Mouse (Mus musculus) forebrain, postnatal 0 days (tissue): ENCODE results near the gene Mucl3. TPM values are rescaled to one million over a fixed set of nuclear protein-coding genes. Genes with fewer than 3 reads are reported as not detected.

ENCODE experiments used
- ATAC-seq: fragments of 200-750 bp; cut with Nextera tagmentation; 2 replicates; pipeline ENCODE4 v1.8.0; 2017; ENCODE audit warnings: mild to moderate bottlenecking, moderate library complexity
- DNase-seq: peaks from one replicate; pipeline ENCODE4 v3.0.0-alpha.2; 2015
- H3K27ac ChIP-seq: fragments of 300-500 bp; sonication (generic); 2 replicates; pipeline ENCODE4 v1.5.1; 2014; ENCODE audit warnings: low read depth, mild to moderate bottlenecking, antibody characterized with exemption, low read length, moderate library complexity, mixed read lengths
- H3K27me3 ChIP-seq: fragments of 300-500 bp; sonication (generic); 2 replicates; pipeline ENCODE4 v1.6.1; 2014; ENCODE audit warnings: mild to moderate bottlenecking, low read length, mixed read lengths; ENCODE audit not compliant: insufficient read depth
- H3K36me3 ChIP-seq: fragments of 300-500 bp; sonication (generic); 2 replicates; pipeline ENCODE4 v1.6.1; 2014; ENCODE audit warnings: mild to moderate bottlenecking, moderate library complexity; ENCODE audit not compliant: insufficient read depth
- H3K4me1 ChIP-seq: fragments of 300-500 bp; sonication (generic); 2 replicates; pipeline ENCODE4 v1.6.1; 2014; ENCODE audit warnings: antibody characterized with exemption; ENCODE audit not compliant: insufficient read depth
- H3K4me2 ChIP-seq: fragments of 300-500 bp; sonication (generic); 2 replicates; pipeline ENCODE4 v1.6.1; 2014; ENCODE audit warnings: low read depth, mild to moderate bottlenecking, moderate library complexity
- H3K4me3 ChIP-seq: fragments of 300-500 bp; sonication (generic); 2 replicates; pipeline ENCODE4 v1.5.1; 2014; ENCODE audit warnings: low read depth, low read length, mixed read lengths
- H3K9ac ChIP-seq: fragments of 300-500 bp; sonication (generic); 2 replicates; pipeline ENCODE4 v1.6.1; 2014; ENCODE audit warnings: mild to moderate bottlenecking
- H3K9me3 ChIP-seq: fragments of 300-500 bp; sonication (generic); 2 replicates; pipeline ENCODE4 v1.6.1; 2016; ENCODE audit warnings: low read length
- CTCF ChIP-seq: sonication (generic); IDR thresholded peaks from 2 replicates; pipeline ENCODE4 v1.5.1; 2016; ENCODE audit warnings: antibody characterized with exemption, control low read depth, low read depth
- WGBS: fragments of 180-500 bp; shearing (Covaris S2); extraction: QIAGEN DNeasy Blood & Tissue Kit; methylation state at CpG from one replicate; pipeline ENCODE4 v1.1.7; 2014; 5-methylcytosine and 5-hydroxymethylcytosine counted together
- polyA plus RNA-seq: library from polyadenylated mRNA; unstranded; fragments of >200 nt; fragmentation: Nextera tagmentation; extraction: Ambion mirVana; gene quantifications from 2 replicates; pipeline ENCODE4 v1.2.1, GENCODE M21; 2015
- total RNA-seq: library from RNA; depleted of rRNA; stranded (reverse); fragments of >200 nt; gene quantifications from 2 replicates; pipeline ENCODE4 v1.2.3, GENCODE M21; 2014

Mucl3 gene
- total and polyA plus RNA-seq, 2 experiments from 2014 or later: not detected

DNA sequence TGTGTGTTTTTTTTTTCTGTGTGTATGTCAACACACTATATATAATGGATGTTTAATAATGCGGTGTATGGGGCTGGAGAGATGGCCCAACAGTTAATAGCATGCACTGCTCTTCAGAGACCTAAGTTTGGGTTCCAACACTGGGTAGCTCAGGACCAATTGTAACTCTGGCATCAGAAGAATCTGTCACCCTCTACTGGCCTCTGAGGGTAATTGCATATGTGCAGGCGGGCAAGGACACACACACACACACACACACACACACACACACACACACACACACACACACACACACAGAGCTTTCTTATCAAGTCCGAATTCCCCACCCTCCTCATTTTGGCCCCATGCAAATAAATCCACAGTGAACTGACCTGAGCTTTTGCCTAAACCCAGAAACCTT lies 8.3 kb downstream of the Mucl3 start:
- Histone ChIP-seq H3K4me1 (no peaks in the 10 kb centered on the region), H3K27me3 (no peaks in the 10 kb centered on the region), H3K9me3 (no peaks in the 10 kb centered on the region), H3K9ac (no peak overlapping the region), H3K27ac (no peak overlapping the region), H3K4me3 (no peak overlapping the region), H3K36me3 (no peaks in the 10 kb centered on the region), H3K4me2 (no peak overlapping the region)
- ATAC-seq (peak; percentile 28; the same call in 1 of the 2 replicates), DNase-seq (peak; percentile 27)
- TF ChIP-seq CTCF: peak; percentile 50
- 83% methylated on average over 3 of the region's 3 CpGs for WGBS

DNA sequence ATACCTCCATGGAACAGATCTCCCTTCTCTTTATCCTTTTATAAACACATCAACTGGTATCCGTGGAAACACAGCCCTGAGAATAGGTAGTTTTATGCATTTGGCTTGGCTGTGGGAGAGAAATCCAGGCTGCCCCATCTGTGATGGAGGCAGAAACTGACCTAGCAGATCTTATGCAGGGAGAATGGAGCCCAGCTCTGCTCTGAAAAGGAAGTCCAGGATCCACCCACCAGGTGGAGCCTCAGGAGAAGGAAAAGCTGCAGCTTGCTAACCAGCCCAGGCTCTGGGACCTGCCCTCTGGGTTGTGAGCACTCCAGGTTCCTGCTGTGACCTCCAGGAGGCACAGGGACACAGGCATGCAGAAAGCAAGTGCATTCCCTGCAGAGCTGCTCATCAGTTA lies 9.5 kb downstream of the Mucl3 start:
- Histone ChIP-seq H3K36me3 (no peaks in the 10 kb centered on the region), H3K27ac (0 out of 2 replicates have a peak overlapping the region, but pooled peaks have one; percentile 24), H3K4me1 (no peaks in the 10 kb centered on the region), H3K4me3 (no peak overlapping the region), H3K9ac (no peak overlapping the region), H3K9me3 (no peaks in the 10 kb centered on the region), H3K27me3 (no peaks in the 10 kb centered on the region), H3K4me2 (no peak overlapping the region)
- TF ChIP-seq CTCF: peak; percentile 62
- ATAC-seq (peak; percentile 51), DNase-seq (peak; percentile 63)
- WGBS: 3% methylated on average over 1 of the region's 1 CpGs

DNA sequence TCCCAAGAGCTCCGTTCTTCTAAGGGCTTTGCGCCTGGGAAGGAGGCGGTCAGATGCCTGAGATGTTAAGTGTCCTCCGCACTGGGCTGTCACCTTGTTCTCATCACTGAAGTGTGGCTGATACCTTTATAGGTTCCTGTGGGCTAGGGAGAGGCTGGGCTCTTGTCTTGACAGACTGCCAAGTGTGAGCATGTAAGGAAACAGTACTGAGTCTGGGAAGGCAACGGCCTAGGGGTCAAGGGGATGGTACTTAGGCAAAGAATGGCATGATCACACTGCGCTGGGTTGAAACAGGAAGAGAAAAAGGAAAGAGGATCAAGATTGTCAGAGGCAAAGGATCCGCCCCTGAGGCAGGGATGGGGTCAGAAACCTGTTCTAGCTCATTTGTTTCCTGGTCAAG lies 17.0 kb downstream of the Mucl3 start, which contains the start of gene Gm9573:
TSS of gene Gm9573 (minus strand) at position 101 of the 400 bp plus-strand sequence.
- 94% methylated on average over 7 of the region's 7 CpGs for WGBS
- DNase-seq: no peak

DNA sequence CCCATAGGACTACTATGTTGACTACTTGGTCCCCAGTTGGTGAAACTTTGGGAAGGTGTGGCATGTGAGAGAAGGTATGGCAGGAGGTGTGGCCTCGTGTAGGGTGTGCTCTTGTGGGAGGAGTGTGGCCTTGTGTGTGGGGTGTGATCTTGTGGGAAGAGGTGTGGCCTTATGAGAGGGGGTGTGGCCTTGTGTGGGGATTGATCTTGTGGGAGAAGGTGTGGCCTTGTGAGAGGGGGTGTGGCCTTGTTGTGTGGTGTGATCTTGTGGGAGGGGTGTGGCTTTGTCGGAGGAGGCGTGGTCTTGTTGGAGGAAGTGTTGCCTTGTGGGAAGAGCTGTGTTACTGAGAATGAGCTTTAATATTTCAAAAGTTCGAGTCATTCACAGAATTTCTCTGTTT lies 26.4 kb downstream of the Mucl3 start:
- Histone ChIP-seq H3K9ac (no peak overlapping the region), H3K36me3 (no peaks in the 10 kb centered on the region), H3K4me1 (no peaks in the 10 kb centered on the region), H3K4me2 (no peak overlapping the region), H3K4me3 (no peak overlapping the region), H3K27ac (no peak overlapping the region), H3K27me3 (no peaks in the 10 kb centered on the region), H3K9me3 (no peaks in the 10 kb centered on the region)
- TF ChIP-seq CTCF: no peak
- no peak for DNase-seq
- ATAC-seq: no peak
- 82% methylated on average over 4 of the region's 4 CpGs for WGBS

More for the DNA sequence above, 17.0 kb downstream of the Mucl3 start, which contains the start of gene Gm9573:
- H3K9me3 ChIP-seq: no peaks in the 10 kb centered on the region
- H3K4me1 ChIP-seq: no peaks in the 10 kb centered on the region
- H3K27ac ChIP-seq: no peak within 1 kb of the TSS
- no peak for ATAC-seq
- no peak within 1 kb of the TSS for H3K4me3 ChIP-seq
- H3K4me2 ChIP-seq: no peak within 1 kb of the TSS
- TF ChIP-seq CTCF: no peak
- H3K36me3 ChIP-seq: no peaks in the 10 kb centered on the region
- H3K9ac ChIP-seq: no peak within 1 kb of the TSS
- H3K27me3 ChIP-seq: no peaks in the 10 kb centered on the region

DNA sequence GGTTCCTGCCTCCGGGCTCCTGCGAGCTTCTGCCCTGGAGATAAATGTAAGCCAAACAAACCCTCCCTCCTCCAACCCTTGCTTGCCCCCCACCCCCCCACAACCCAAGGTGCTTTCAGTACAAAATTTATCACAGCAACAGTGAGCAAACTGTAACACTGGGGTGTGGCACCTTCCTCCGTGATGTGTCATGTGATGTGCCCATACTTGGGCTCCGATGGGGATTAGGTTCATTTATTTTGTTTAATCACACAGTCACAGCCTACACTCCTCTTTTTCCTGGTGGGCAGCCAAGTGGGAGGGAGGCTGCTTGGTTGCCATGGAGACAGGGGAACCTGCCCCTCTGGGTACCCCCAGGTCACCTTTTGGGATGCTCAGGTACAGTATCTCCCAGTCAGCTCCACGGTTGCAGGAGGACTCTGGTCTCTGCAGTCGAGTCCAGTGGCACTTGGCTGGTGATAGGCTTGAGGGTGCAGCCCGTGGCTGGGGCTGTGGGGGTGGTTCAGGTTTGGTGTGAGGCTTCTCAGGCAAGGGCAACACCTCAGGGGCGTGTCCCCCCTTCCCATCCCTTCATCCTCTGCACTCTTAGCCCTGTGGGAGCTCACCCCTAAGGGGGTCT lies 41.6 kb downstream of the Mucl3 start:
- WGBS: 48% methylated on average over 8 of the region's 8 CpGs
- Histone ChIP-seq H3K36me3 (no peaks in the 10 kb centered on the region), H3K4me2 (no peak overlapping the region), H3K27me3 (no peaks in the 10 kb centered on the region), H3K4me3 (no peak overlapping the region), H3K4me1 (no peaks in the 10 kb centered on the region), H3K9ac (no peak overlapping the region), H3K9me3 (no peaks in the 10 kb centered on the region), H3K27ac (no peak overlapping the region)
- TF ChIP-seq CTCF: no peak
- DNase-seq (no peak), ATAC-seq (no peak)

DNA sequence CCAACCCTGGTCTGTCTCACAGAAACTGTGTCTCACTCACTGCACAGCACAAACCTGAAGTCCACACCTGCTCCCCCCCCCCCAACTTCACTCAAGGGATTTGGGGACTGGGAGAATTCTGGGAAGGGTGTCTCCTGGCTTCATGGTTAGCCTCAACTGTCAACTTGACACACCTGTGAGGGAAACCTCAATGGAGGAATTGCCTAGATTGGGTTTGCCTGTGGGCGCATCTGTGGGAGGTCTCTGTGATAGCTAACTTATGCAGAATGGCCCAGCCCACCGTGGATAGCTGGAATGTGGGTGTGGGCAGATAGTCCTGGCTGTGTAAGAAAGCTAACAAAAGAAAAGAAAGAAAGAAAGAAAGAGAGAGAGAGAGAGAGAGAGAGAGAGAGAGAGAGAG lies 42.2 kb downstream of the Mucl3 start, which contains the start of gene Sfta2:
TSS of gene Sfta2 (plus strand) at position 301 of the 400 bp plus-strand sequence.
- no peak for TF ChIP-seq CTCF
- H3K4me3 ChIP-seq: no peak within 1 kb of the TSS
- H3K27me3 ChIP-seq: no peaks in the 10 kb centered on the region
- 71% methylated on average over 2 of the region's 2 CpGs for WGBS
- no peak within 1 kb of the TSS for H3K27ac ChIP-seq
- H3K4me2 ChIP-seq: no peak within 1 kb of the TSS
- DNase-seq: no peak
- H3K9ac ChIP-seq: no peak within 1 kb of the TSS
- no peaks in the 10 kb centered on the region for H3K9me3 ChIP-seq
- ATAC-seq: no peak
- no peaks in the 10 kb centered on the region for H3K36me3 ChIP-seq
- H3K4me1 ChIP-seq: no peaks in the 10 kb centered on the region

DNA sequence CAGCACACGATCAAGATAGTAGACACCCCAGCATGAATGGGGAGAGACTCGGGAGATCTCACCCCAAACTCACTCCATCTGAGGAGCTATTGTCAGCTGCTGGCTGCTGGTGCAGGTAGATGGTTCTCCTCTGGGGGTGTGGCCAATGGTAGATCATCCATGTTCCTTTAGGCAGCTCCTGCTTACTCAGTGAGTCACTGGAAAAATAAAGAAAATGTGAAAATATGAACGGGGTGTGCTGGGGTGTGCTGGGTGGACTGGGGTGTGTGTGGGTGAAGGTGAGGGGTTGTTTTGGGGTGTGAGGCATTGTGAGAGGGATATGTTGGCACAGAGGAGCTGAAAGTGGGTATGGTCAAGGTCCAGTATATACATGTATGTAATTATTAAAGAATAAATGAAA lies 46.1 kb downstream of the Mucl3 start:
- Histone ChIP-seq H3K9ac (no peak overlapping the region), H3K27ac (no peak overlapping the region), H3K36me3 (no peaks in the 10 kb centered on the region), H3K4me1 (no peaks in the 10 kb centered on the region), H3K9me3 (no peaks in the 10 kb centered on the region), H3K27me3 (no peaks in the 10 kb centered on the region; the same call in 1 of the 2 replicates), H3K4me3 (no peak overlapping the region), H3K4me2 (no peak overlapping the region)
- TF ChIP-seq CTCF: no peak
- DNase-seq (no peak), ATAC-seq (no peak)
- 97% methylated on average over 3 of the region's 3 CpGs for WGBS
